Mouse (Mus musculus) mammary gland, adult 2 months (tissue): ENCODE results near the gene Copb1. TPM values are rescaled to one million over a fixed set of nuclear protein-coding genes. Genes with fewer than 3 reads are reported as not detected.

Experiments used
- polyA plus RNA-seq: library from polyadenylated mRNA; depleted of rRNA; stranded (reverse); fragments of >200 nt; gene quantifications from 2 replicates; pipeline ENCODE4 v1.2.3, GENCODE M21; 2012; ENCODE audit warnings: low replicate concordance; rRNA removed

Copb1 gene
- polyA plus RNA-seq: 26.6 and 34.0 TPM in 2 replicates

GRCm38 (mm10) chr7:114253885-114254833 lies at the start of gene Copb1:
TSS of gene Copb1 (minus strand) at chr7:114254711.

GRCm38 (mm10) chr7:114276005-114276752 lies 21.7 kb upstream of the Copb1 start, which contains the start of gene Psma1:
TSS of gene Psma1 (minus strand) at chr7:114276118.

Other genes starting within 250 kb of the Copb1 start
- gene Rras2, start 136.9 kb downstream of the Copb1 start, polyA plus RNA-seq: 14.3 and 37.4 TPM in 2 replicates
- gene Psma1, start 21.4 kb upstream of the Copb1 start, polyA plus RNA-seq: 57.4 and 160 TPM in 2 replicates
- 39.8 and 69.1 TPM in 2 replicates for gene Pde3b, start 160.6 kb upstream of the Copb1 start, polyA plus RNA-seq